Mouse (Mus musculus): Measurements from ENCODE around the gene Rfng.

GRCm38 (mm10) chr11:120823551-120823947 is 39.5 kb upstream of the Rfng start:
- TF ChIP-seq GATA1 (IDR thresholded peaks at IDR 0.05; ENCODE audit: low read length) (no peak), TAL1 (IDR thresholded peaks at IDR 0.05; ENCODE audit: low read length) (no peak)
